Mouse (Mus musculus) cortical plate, adult 2 months (tissue): ENCODE measurements around the gene Ppp1r9b. TPM values are rescaled to one million over a fixed set of nuclear protein-coding genes. Genes with fewer than 3 reads are reported as not detected.

Source experiments
- H3K27ac ChIP-seq: fragments of 200-500 bp; 2 replicates; pipeline ENCODE4 v1.5.1; 2012; ENCODE audit warnings: low read length, control low read depth, inconsistent platforms; ENCODE audit not compliant: insufficient read depth
- H3K4me1 ChIP-seq: fragments of 200-500 bp; 2 replicates; pipeline ENCODE4 v1.6.1; 2011; ENCODE audit warnings: low read length; ENCODE audit not compliant: control insufficient read depth, insufficient read depth
- H3K4me3 ChIP-seq: fragments of 200-500 bp; 2 replicates; pipeline ENCODE4 v1.5.1; 2011; ENCODE audit warnings: mild to moderate bottlenecking, low read length, control low read depth; ENCODE audit not compliant: insufficient read depth
- CTCF ChIP-seq: fragments of 200-500 bp; IDR thresholded peaks from 2 replicates; pipeline ENCODE4 v1.5.1; 2011; ENCODE audit warnings: mild to moderate bottlenecking, control low read depth, low read length; ENCODE audit not compliant: insufficient read depth; ENCODE audit errors: extremely low read depth
- POLR2A ChIP-seq: fragments of 200-500 bp; IDR thresholded peaks from 2 replicates; pipeline ENCODE4 v1.6.1; 2011; ENCODE audit warnings: mild to moderate bottlenecking, low read length, control low read depth; ENCODE audit not compliant: insufficient read depth; ENCODE audit errors: extremely low read depth
- polyA plus RNA-seq: library from polyadenylated mRNA; depleted of rRNA; stranded (reverse); fragments of >200 nt; gene quantifications from 2 replicates; pipeline ENCODE4 v1.2.3, GENCODE M21; 2012

The Ppp1r9b gene
- polyA plus RNA-seq, 1 experiment: 284 TPM

- Histone ChIP-seq H3K27ac (no peak overlapping the region), H3K4me1 (peaks cover 16% of the 10 kb centered on the region), H3K4me3 (peak overlapping the region; percentile 5; the same call in 1 of the 2 replicates)
- TF ChIP-seq CTCF: no peak
- no peak for TF ChIP-seq POLR2A
These were observed 5.3 kb downstream of the Ppp1r9b start for GRCm38 (mm10) chr11:94996101-94996500.

DNA sequence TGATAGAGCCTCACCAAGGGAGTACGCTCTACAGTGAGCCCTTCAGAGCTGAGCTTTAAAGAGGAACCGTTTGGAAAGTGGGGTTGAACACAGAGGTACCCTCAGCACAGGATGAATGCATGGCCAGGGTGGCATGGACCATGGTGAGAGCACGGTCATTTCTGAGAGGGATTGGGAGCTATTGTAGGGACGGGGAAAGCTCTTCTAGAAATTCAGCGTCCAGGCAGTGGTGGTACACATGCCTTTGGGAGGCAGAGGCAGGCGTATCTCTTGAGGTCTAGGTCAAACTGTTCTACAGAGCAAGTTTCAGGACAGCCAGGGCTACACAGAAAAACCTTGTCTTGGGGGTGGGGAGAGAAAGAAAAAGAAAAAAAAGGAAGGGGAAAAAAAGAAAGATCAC lies 6.1 kb downstream of the Ppp1r9b start:
- no peak overlapping the region for H3K27ac ChIP-seq
- TF ChIP-seq CTCF (no peak), POLR2A (no peak)
- H3K4me3 ChIP-seq: no peak overlapping the region
- H3K4me1 ChIP-seq: peaks cover 16% of the 10 kb centered on the region

DNA sequence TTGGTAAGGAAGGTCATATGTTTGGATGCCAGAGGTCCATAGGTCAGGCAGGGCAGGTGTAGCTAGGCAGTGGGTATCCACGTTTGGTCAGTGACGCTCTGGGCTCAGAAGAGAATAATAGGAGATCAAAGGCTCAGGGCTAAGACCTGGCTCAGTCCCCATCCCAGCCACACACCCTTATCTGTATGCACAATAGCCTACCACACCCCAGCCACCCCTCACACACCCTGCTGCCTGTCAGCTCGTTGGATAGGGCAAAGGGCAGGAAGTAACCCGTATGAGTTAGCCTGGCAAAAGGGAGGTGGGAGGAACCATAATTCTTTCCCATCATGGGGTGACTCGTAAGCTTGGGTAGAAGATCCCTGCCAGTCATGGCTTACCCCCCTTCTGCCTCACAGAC lies 6.8 kb downstream of the Ppp1r9b start:
- TF ChIP-seq POLR2A (no peak), CTCF (no peak)
- H3K4me3 ChIP-seq: no peak overlapping the region
- H3K27ac ChIP-seq: peak overlapping the region; percentile 27
- H3K4me1 ChIP-seq: peaks cover 16% of the 10 kb centered on the region

- peaks cover 16% of the 10 kb centered on the region for H3K4me1 ChIP-seq
- H3K27ac ChIP-seq: peak overlapping the region; percentile 27
- H3K4me3 ChIP-seq: no peak overlapping the region
- TF ChIP-seq POLR2A (no peak), CTCF (no peak)
These were observed 7.3 kb downstream of the Ppp1r9b start for GRCm38 (mm10) chr11:94998041-94998531.

DNA sequence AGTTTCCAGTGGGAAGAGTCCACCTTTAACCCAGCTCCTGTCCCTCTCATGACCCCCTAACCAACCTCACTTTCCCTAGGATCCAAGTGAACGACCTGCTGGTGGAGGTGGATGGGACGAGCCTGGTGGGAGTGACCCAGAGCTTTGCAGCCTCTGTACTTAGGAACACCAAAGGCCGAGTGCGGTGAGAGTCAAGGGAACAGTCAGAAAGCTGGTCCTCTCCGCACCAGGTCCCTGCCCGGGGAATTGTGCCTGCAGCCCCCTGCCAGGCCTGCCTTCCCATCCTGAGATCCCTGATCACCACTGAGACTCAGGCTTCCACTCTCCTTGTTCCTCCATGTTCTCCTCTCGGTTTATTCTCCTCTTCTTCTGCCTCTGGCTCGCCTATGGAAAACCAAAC lies 9.3 kb downstream of the Ppp1r9b start:
- H3K4me1 ChIP-seq: peaks cover 11% of the 10 kb centered on the region
- 0 out of 2 replicates have a peak overlapping the region, but pooled peaks have one; percentile 30 for H3K27ac ChIP-seq
- no peak overlapping the region for H3K4me3 ChIP-seq
- no peak for TF ChIP-seq CTCF
- TF ChIP-seq POLR2A: no peak

DNA sequence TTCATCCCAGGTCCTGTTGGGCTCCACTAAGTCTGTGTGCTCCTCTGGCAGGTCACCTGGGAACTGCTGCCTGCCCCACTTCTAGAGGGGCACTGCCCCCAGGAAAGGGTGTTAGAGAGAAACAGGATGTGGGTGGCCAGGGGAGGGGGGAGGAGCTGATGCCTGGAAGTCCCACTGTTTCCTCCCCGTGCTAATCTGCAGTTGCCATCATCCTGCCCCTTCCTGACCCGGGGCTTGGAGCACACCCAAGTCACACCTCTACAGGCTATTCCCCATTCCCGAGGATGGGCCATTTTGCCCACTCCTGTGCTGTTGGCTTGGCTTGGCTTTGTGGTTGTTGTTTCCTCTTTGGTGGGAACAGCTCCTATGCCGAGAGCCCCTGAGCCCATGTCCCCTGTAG lies 9.7 kb downstream of the Ppp1r9b start:
- Histone ChIP-seq H3K4me3 (no peak overlapping the region), H3K4me1 (peaks cover 10% of the 10 kb centered on the region), H3K27ac (0 out of 2 replicates have a peak overlapping the region, but pooled peaks have one; percentile 30)
- TF ChIP-seq POLR2A (no peak), CTCF (no peak)

GRCm38 (mm10) chr11:95001058-95001457 lies 10.2 kb downstream of the Ppp1r9b start:
- no peak overlapping the region for H3K4me3 ChIP-seq
- no peak overlapping the region for H3K27ac ChIP-seq
- H3K4me1 ChIP-seq: peaks cover 10% of the 10 kb centered on the region
- no peak for TF ChIP-seq POLR2A
- TF ChIP-seq CTCF: peak; percentile 92

DNA sequence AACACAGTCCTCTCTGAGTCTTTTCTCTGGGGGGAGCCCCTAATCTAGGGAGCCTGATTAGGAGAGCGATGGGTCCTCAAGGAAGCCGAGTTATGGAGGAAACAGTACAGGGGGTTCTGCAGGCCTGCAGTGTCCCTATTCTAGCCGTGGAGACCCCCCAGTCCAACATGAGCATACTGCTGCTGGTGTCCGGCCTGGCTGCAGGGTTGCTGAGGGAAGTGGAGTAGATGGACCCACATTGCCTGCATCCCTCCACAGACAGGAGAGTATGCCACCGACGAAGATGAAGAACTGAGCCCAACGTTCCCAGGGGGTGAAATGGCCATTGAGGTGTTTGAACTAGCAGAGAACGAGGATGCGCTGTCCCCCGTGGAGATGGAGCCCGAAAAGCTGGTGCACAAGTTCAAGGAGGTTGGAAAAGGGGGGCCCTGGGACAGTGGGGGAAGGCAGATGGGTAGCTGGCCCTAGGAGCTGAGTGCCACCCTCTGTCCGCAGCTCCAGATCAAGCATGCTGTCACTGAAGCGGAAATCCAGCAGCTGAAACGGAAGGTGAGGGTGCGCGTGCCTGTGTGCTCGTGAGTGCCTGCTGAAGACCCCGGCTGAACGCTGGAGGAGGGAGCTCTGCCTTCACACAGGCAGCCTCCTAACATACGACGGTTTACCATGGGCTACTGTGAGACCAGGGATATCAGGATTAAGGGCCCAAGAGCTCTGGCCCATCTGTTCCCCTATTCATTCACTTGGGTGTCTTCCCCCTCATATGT lies 10.9 kb downstream of the Ppp1r9b start:
- Histone ChIP-seq H3K4me1 (peaks cover 9% of the 10 kb centered on the region), H3K4me3 (no peak overlapping the region), H3K27ac (no peak overlapping the region)
- no peak for TF ChIP-seq POLR2A
- TF ChIP-seq CTCF: no peak

DNA sequence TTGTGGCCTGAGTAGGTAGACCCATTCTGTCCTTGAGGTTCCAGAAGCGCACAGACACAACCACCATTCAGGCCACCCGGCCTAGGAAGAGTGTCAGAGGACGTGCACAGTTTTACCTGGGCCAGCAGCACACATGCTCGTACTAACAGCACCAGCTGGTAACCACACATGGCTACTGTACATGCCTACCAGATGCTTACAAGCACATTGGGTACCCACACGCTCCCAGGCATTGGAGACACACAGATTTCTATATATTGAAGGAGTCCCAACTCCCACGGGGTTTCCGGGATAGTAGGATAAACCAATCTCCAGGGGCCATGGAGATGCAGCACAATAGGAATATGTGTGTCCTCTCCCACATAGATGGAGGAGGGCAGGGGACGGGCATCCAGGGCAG lies 11.9 kb downstream of the Ppp1r9b start:
- TF ChIP-seq POLR2A (no peak), CTCF (no peak)
- Histone ChIP-seq H3K4me3 (no peak overlapping the region), H3K4me1 (peaks cover 7% of the 10 kb centered on the region), H3K27ac (no peak overlapping the region)
